10 mouse cellular contexts compared by ENCODE assay signal in genomic region chr11:54413017-54413416, GRCm38 (mm10). TPM values are rescaled to one million over a fixed set of nuclear protein-coding genes. Genes with fewer than 3 reads are reported as not detected.
DNase-seq lines count a peak whose midpoint lies in the region; ATAC-seq and TF ChIP-seq lines count a peak whose summit lies in the region.
"Had no signal": no experiment of that assay in that cellular context is flagged by ENCODE, and none has a peak within 500 bp of the region (broad histone marks: within the 10 kb centered on the region; RNA-seq: fewer than 3 reads in every experiment).

No protein-coding gene starts in this region.

- H3K9me3 ChIP-seq in heart, embryonic 13.5 days, result no peaks in the 10 kb centered on the region
- H3K9me3 ChIP-seq in heart, postnatal 0 days (replicated peaks; ENCODE audit: control insufficient read depth, low read length), result no peaks in the 10 kb centered on the region
- no peaks in the 10 kb centered on the region for H3K9me3 ChIP-seq in forebrain, embryonic 16.5 days (ENCODE audit: control insufficient read depth, low read length)
- H3K9me3 ChIP-seq: limb, embryonic 12.5 days had no signal

- H3K27me3 ChIP-seq in heart, embryonic 13.5 days (replicated peaks), result no peaks in the 10 kb centered on the region; the same call in 1 of the 2 replicates
- H3K27me3 ChIP-seq in heart, postnatal 0 days (ENCODE audit: control insufficient read depth, insufficient read depth, low read length), result no peaks in the 10 kb centered on the region
- H3K27me3 ChIP-seq in forebrain, embryonic 16.5 days (replicated peaks; ENCODE audit: control insufficient read depth, insufficient read depth, low read length), result no peaks in the 10 kb centered on the region
- H3K27me3 ChIP-seq: limb, embryonic 12.5 days had no signal

- peaks cover 8% of the 10 kb centered on the region for H3K4me1 ChIP-seq in heart, embryonic 13.5 days
- no peaks in the 10 kb centered on the region; the same call in 1 of the 2 replicates for H3K4me1 ChIP-seq in heart, postnatal 0 days (ENCODE audit: control insufficient read depth, insufficient read depth)
- H3K4me1 ChIP-seq in forebrain, embryonic 16.5 days (replicated peaks; ENCODE audit: control insufficient read depth, insufficient read depth, low read length), result no peaks in the 10 kb centered on the region
- H3K4me1 ChIP-seq: limb, embryonic 12.5 days had no signal

- WGBS in heart, embryonic 13.5 days, result 9% methylated on average over 6 of the region's 6 CpGs
- WGBS in heart, postnatal 0 days, result 13% methylated on average over 6 of the region's 6 CpGs
- WGBS in forebrain, embryonic 16.5 days, result 56% methylated on average over 6 of the region's 6 CpGs

- TF ChIP-seq EP300 in heart, postnatal 0 days (IDR thresholded peaks at IDR 0.05; ENCODE audit: low read depth), result no peak

- no peaks in the 10 kb centered on the region for H3K36me3 ChIP-seq in heart, embryonic 13.5 days
- no peaks in the 10 kb centered on the region for H3K36me3 ChIP-seq in heart, postnatal 0 days (replicated peaks; ENCODE audit: control insufficient read depth, insufficient read depth, low read length)
- H3K36me3 ChIP-seq in forebrain, embryonic 16.5 days (ENCODE audit: control insufficient read depth, insufficient read depth), result no peaks in the 10 kb centered on the region
- H3K36me3 ChIP-seq: limb, embryonic 12.5 days had no signal

- DNase-seq in heart, adult 8-10 months (ENCODE audit: low spot score), result no peak
- DNase-seq in Muller cell, postnatal 12 days (ENCODE audit: inconsistent ontology term), result peak; percentile 60
- peak; percentile 67 for DNase-seq in heart, postnatal 0 days (ENCODE audit: low spot score)
- DNase-seq in left cerebral cortex, postnatal 4 days, result no peak
- no peak for DNase-seq in thymus, adult 18-20 months

- intact Hi-C loops in left cerebral cortex, postnatal 4 days (cut with DNase I), result no loop called here

- no peak overlapping the region for H3K9ac ChIP-seq in heart, embryonic 13.5 days
- H3K9ac ChIP-seq in heart, postnatal 0 days (replicated peaks; ENCODE audit: low read depth, low read length), result no peak overlapping the region
- H3K9ac ChIP-seq in forebrain, embryonic 16.5 days (replicated peaks; ENCODE audit: low read depth, low read length), result no peak overlapping the region
- H3K9ac ChIP-seq: limb, embryonic 12.5 days had no signal

- peak overlapping the region; percentile 50 for H3K4me2 ChIP-seq in heart, embryonic 13.5 days
- peak overlapping the region; percentile 21 for H3K4me2 ChIP-seq in heart, postnatal 0 days (ENCODE audit: low read depth, low read length)
- H3K4me2 ChIP-seq in forebrain, embryonic 16.5 days (ENCODE audit: low read length), result no peak overlapping the region
- H3K4me2 ChIP-seq: limb, embryonic 12.5 days had no signal

- 0 out of 2 replicates have a peak overlapping the region, but pooled peaks have one; percentile 4 for H3K4me3 ChIP-seq in heart, embryonic 13.5 days
- H3K4me3 ChIP-seq in heart, postnatal 0 days (ENCODE audit: low read depth, low read length), result no peak overlapping the region
- H3K4me3 ChIP-seq in forebrain, embryonic 16.5 days (replicated peaks; ENCODE audit: low read length), result no peak overlapping the region
- H3K4me3 ChIP-seq: limb, embryonic 12.5 days had no signal

- no peak for TF ChIP-seq CTCF in heart, postnatal 0 days (IDR thresholded peaks at IDR 0.05; ENCODE audit: low read depth)

- H3K27ac ChIP-seq in heart, embryonic 13.5 days (replicated peaks), result no peak overlapping the region
- no peak overlapping the region for H3K27ac ChIP-seq in heart, postnatal 0 days (ENCODE audit: low read depth)
- H3K27ac ChIP-seq in forebrain, embryonic 16.5 days (ENCODE audit: low read length), result no peak overlapping the region
- H3K27ac ChIP-seq: limb, embryonic 12.5 days had no signal

- ATAC-seq in heart, embryonic 13.5 days (ENCODE audit: extremely low read depth, insufficient number of reproducible peaks, low FRiP score, low TSS enrichment), result peak; percentile 42; the same call in 1 of the 2 replicates
- peak; percentile 80 for ATAC-seq in heart, postnatal 0 days (ENCODE audit: insufficient read depth, low read depth)
- peak; percentile 83; the same call in 1 of the 2 replicates for ATAC-seq in megakaryocyte-erythroid progenitor cell, adult 5-6 weeks (replicated peaks; ENCODE audit: low FRiP score, low TSS enrichment, poor library complexity, severe bottlenecking)
- no peak for ATAC-seq in forebrain, embryonic 16.5 days

RNA-seq across cellular contexts. Expression of gene Fnip1, which starts 25.0 kb away (rescaled TPM):
- 7.2 and 7.9 TPM in 2 replicates for polyA plus RNA-seq in heart, embryonic 13.5 days (2015; fragmentation: Nextera tagmentation; extraction: Ambion mirVana)
- 10 to 100 TPM; 36.1 to 46.0 (median 41.1) TPM for total RNA-seq in heart, adult 8-10 months (2022)
- total RNA-seq in heart, postnatal 0 days (2014; rRNA removed; ENCODE audit: low replicate concordance), result 22.8 and 27.2 TPM in 2 replicates
- 8.0 and 8.8 TPM in 2 replicates for polyA plus RNA-seq in heart, postnatal 0 days (2015; fragmentation: Nextera tagmentation; extraction: Ambion mirVana)
- 13.6 and 20.0 TPM in 2 replicates for total RNA-seq in megakaryocyte-erythroid progenitor cell, adult 5-6 weeks (2014; fragmentation: Nextera tagmentation)
- 18.2 and 25.4 TPM in 2 replicates for total RNA-seq in megakaryocyte-erythroid progenitor cell, adult 5-6 weeks (2017)
- total RNA-seq in left cerebral cortex, postnatal 4 days (2021), result 10 to 100 TPM; 19.2 to 19.5 TPM
- polyA plus RNA-seq in forebrain, embryonic 16.5 days (2015; fragmentation: Nextera tagmentation; extraction: Ambion mirVana), result 12.9 and 13.6 TPM in 2 replicates

RNA-seq across cellular contexts. Expression of gene Meikin, which starts 42.6 kb away (rescaled TPM):
- not detected in 2 replicates for polyA plus RNA-seq in heart, embryonic 13.5 days (2015; fragmentation: Nextera tagmentation; extraction: Ambion mirVana)
- total RNA-seq in heart, adult 8-10 months (2022), result not detected
- not detected in 2 replicates for total RNA-seq in heart, postnatal 0 days (2014; rRNA removed; ENCODE audit: low replicate concordance)
- polyA plus RNA-seq in heart, postnatal 0 days (2015; fragmentation: Nextera tagmentation; extraction: Ambion mirVana), result not detected in 2 replicates
- not detected in 2 replicates for total RNA-seq in megakaryocyte-erythroid progenitor cell, adult 5-6 weeks (2014; fragmentation: Nextera tagmentation)
- not detected in 2 replicates for total RNA-seq in megakaryocyte-erythroid progenitor cell, adult 5-6 weeks (2017)
- not detected for total RNA-seq in left cerebral cortex, postnatal 4 days (2021)
- polyA plus RNA-seq in forebrain, embryonic 16.5 days (2015; fragmentation: Nextera tagmentation; extraction: Ambion mirVana), result not detected in 2 replicates
- polyA plus RNA-seq: limb, embryonic 12.5 days; spleen, adult 2 months had no signal

Comparison
In these comparisons a context has a peak if more than half of its experiments do, and no peak if none do; other contexts are left out.
1. DNase-seq: peak in Muller cell, postnatal 12 days (single experiment) and heart, postnatal 0 days (single experiment); none in heart, adult 8-10 months (single experiment), left cerebral cortex, postnatal 4 days (single experiment) and thymus, adult 18-20 months (0 of 2).